Mouse (Mus musculus) urinary bladder, postnatal 36 days (tissue): ENCODE data around the gene Abcc9.

Experiments
- DNase-seq, 2 experiments: peaks; one replicate each; pipeline ENCODE4 v3.0.0; 2022; ENCODE audit warnings: low spot score in 2 of 2, mixed read lengths in 1 of 2

The Abcc9 gene

GRCm38 (mm10) chr6:142614324-142614723, 87.8 kb downstream of the Abcc9 start:
- DNase-seq = no peak

- DNase-seq = no peak
Observed at GRCm38 (mm10) chr6:142612366-142612765, 89.7 kb downstream of the Abcc9 start.

GRCm38 (mm10) chr6:142609401-142610373, 92.4 kb downstream of the Abcc9 start:
- no peak for DNase-seq

- DNase-seq = no peak
Observed at GRCm38 (mm10) chr6:142607080-142607479, 95.0 kb downstream of the Abcc9 start.

- DNase-seq = no peak
Observed at GRCm38 (mm10) chr6:142602772-142603171, 99.3 kb downstream of the Abcc9 start.

GRCm38 (mm10) chr6:142578831-142579230, 123.3 kb downstream of the Abcc9 start:
- DNase-seq = no peak

- no peak for DNase-seq
Observed at GRCm38 (mm10) chr6:142577801-142578200, 124.3 kb downstream of the Abcc9 start.

GRCm38 (mm10) chr6:142572876-142573275, 129.2 kb downstream of the Abcc9 start:
- no peak for DNase-seq

GRCm38 (mm10) chr6:142571629-142572360, 130.3 kb downstream of the Abcc9 start:
- DNase-seq = peak; percentile 13

GRCm38 (mm10) chr6:142571055-142571618, 131.0 kb downstream of the Abcc9 start, which contains the start of gene Kcnj8:
TSS of gene Kcnj8 (minus strand) at chr6:142571614.
- peak; percentile 29 to 75 for DNase-seq

- no peak for DNase-seq
Observed at GRCm38 (mm10) chr6:142570046-142570770, 131.9 kb downstream of the Abcc9 start.

GRCm38 (mm10) chr6:142568713-142569357, 133.3 kb downstream of the Abcc9 start:
- no peak for DNase-seq

- DNase-seq = no peak
Observed at GRCm38 (mm10) chr6:142567452-142567851, 134.7 kb downstream of the Abcc9 start.

GRCm38 (mm10) chr6:142564746-142565145, 137.4 kb downstream of the Abcc9 start:
- DNase-seq = no peak

GRCm38 (mm10) chr6:142561151-142561550, 141.0 kb downstream of the Abcc9 start:
- DNase-seq = no peak

GRCm38 (mm10) chr6:142558772-142559679, 143.1 kb downstream of the Abcc9 start:
- DNase-seq = no peak

- no peak for DNase-seq
Observed at GRCm38 (mm10) chr6:142558076-142558475, 144.0 kb downstream of the Abcc9 start.

- DNase-seq = no peak
Observed at GRCm38 (mm10) chr6:142555988-142556387, 146.1 kb downstream of the Abcc9 start.

GRCm38 (mm10) chr6:142551482-142551881, 150.6 kb downstream of the Abcc9 start:
- no peak for DNase-seq

GRCm38 (mm10) chr6:142550871-142551270, 151.2 kb downstream of the Abcc9 start:
- no peak for DNase-seq
